Comparison of ENCODE assay signal across 8 mouse cellular contexts in the genomic region with DNA sequence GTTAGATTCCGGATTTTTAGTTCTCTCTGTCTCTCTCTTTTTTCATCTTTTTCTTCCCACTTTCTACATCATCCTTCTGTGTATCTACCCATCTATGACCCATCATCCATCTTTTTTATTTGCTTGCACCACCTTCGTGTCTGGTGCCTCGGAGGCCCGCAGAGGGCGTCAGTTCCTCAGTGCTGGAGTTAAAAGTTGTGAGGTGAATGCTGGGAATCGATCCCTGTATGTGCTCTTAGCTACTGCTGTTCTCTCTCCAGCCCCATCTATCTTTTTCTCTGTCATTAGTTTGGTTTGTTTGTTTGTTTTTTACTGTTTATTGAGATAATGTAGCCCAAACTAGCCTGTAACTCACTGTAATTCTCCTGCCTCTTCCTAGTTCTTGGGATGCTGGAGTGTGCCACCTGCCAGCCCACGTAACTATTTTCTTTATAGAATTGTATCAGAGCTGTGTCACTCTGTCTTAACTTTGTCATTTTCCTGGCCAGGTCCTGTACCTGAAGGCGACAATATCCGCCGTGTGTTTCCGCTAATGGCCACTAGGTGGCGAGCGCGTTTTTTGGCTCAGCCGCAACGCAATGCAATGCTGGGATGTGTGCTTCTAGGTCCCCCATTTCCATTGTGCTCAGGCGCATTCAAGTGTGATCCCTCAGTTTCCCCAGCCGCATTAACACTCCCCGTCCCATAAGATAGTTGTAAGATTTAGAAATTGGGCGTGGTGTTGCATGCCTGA. TPM values are rescaled to one million over a fixed set of nuclear protein-coding genes. Genes with fewer than 3 reads are reported as not detected.
A peak's percentile ranks its signal among the peaks of the same experiment; 100 is the strongest.
DNase-seq lines count a peak whose midpoint lies in the region; ATAC-seq lines count a peak whose summit lies in the region.

No protein-coding gene starts in this region.

- ATAC-seq in cerebellum, adult (ENCODE audit: insufficient number of reproducible peaks, low FRiP score, low TSS enrichment) = peak; percentile 37
- ATAC-seq in forebrain, embryonic 15.5 days (replicated peaks) = peak; percentile 59
- ATAC-seq in neural tube, embryonic 14.5 days (ENCODE audit: low read depth) = peak; percentile 72

- H3K27ac ChIP-seq in forebrain, embryonic 15.5 days (replicated peaks) = peak overlapping the region; percentile 62
- peak overlapping the region; percentile 50; the same call in 1 of the 2 replicates for H3K27ac ChIP-seq in neural tube, embryonic 14.5 days (ENCODE audit: low read depth, low read length)

- peak overlapping the region; percentile 47 for H3K9ac ChIP-seq in forebrain, embryonic 15.5 days (replicated peaks)
- peak overlapping the region; percentile 55 for H3K9ac ChIP-seq in neural tube, embryonic 14.5 days (replicated peaks; ENCODE audit: low read depth, low read length)

- H3K9me3 ChIP-seq in forebrain, embryonic 15.5 days = no peaks in the 10 kb centered on the region
- no peaks in the 10 kb centered on the region for H3K9me3 ChIP-seq in neural tube, embryonic 14.5 days (ENCODE audit: control insufficient read depth, low read length)

- peaks cover 17% of the 10 kb centered on the region for H3K4me1 ChIP-seq in forebrain, embryonic 15.5 days
- peaks cover 11% of the 10 kb centered on the region for H3K4me1 ChIP-seq in neural tube, embryonic 14.5 days (ENCODE audit: control insufficient read depth, insufficient read depth, low read length)

- under 1% methylated on average over 20 of the region's 20 CpGs for WGBS in forebrain, embryonic 15.5 days
- under 1% methylated on average over 20 of the region's 20 CpGs for whole genome bisulfite sequencing in neural tube, embryonic 14.5 days

- DNase-seq in ES-CJ7 (ENCODE audit: low read depth, low spot score) = peak; percentile 87
- peak; percentile 87 to 91 for DNase-seq in heart, postnatal 36 days
- peak; percentile 80 to 93 for DNase-seq in layer of hippocampus, adult 18-20 months (ENCODE audit: low spot score in 2 of 2)
- peak; percentile 83 to 89 for DNase-seq in lung, adult 18-20 months
- DNase-seq in thymus, adult 18-20 months = peak; percentile 66 to 75

- H3K36me3 ChIP-seq in forebrain, embryonic 15.5 days = peaks cover 30% of the 10 kb centered on the region
- H3K36me3 ChIP-seq in neural tube, embryonic 14.5 days (ENCODE audit: control insufficient read depth, insufficient read depth, low read length) = peaks cover 18% of the 10 kb centered on the region

- intact Hi-C loops in heart, postnatal 36 days (cut with DNase I) = loop anchor here (1.0 to 5.0 kb wide), 5 partner anchors 23 to 429 kb away; a partner anchor contains a TSS

- H3K4me2 ChIP-seq in forebrain, embryonic 15.5 days (replicated peaks) = peak overlapping the region; percentile 72
- peak overlapping the region; percentile 86 for H3K4me2 ChIP-seq in neural tube, embryonic 14.5 days (ENCODE audit: low read depth, low read length)

- H3K4me3 ChIP-seq in forebrain, embryonic 15.5 days = peak overlapping the region; percentile 64
- peak overlapping the region; percentile 51 for H3K4me3 ChIP-seq in neural tube, embryonic 14.5 days (ENCODE audit: low read depth, low read length)

- H3K27me3 ChIP-seq in forebrain, embryonic 15.5 days = peaks cover 19% of the 10 kb centered on the region
- peaks cover 6% of the 10 kb centered on the region for H3K27me3 ChIP-seq in neural tube, embryonic 14.5 days (ENCODE audit: control insufficient read depth, insufficient read depth, low read length)

RNA-seq across cellular contexts. Expression of a gene that starts 0.6 kb away (rescaled TPM):
- polyA plus RNA-seq in forebrain, embryonic 15.5 days (2015; fragmentation: Nextera tagmentation; extraction: Ambion mirVana) = 2,771 and 2,787 TPM in 2 replicates
- total RNA-seq in heart, postnatal 36 days (2021) = 100 to 1,000 TPM; 895 to 990 TPM
- total RNA-seq in layer of hippocampus, adult 18-20 months (2021) = 100 to 1,000 TPM; 713 to 785 TPM
- 2,427 and 2,505 TPM in 2 replicates for polyA plus RNA-seq in neural tube, embryonic 14.5 days (2014; fragmentation: Nextera tagmentation; extraction: Ambion mirVana)

RNA-seq across cellular contexts. Expression of a gene that starts 5.3 kb away (rescaled TPM):
- polyA plus RNA-seq in forebrain, embryonic 15.5 days (2015; fragmentation: Nextera tagmentation; extraction: Ambion mirVana) = 1.4 and 1.6 TPM in 2 replicates
- total RNA-seq in heart, postnatal 36 days (2021) = not detected
- total RNA-seq in layer of hippocampus, adult 18-20 months (2021) = 10 to 100 TPM; 11.1 to 12.9 TPM
- polyA plus RNA-seq in neural tube, embryonic 14.5 days (2014; fragmentation: Nextera tagmentation; extraction: Ambion mirVana) = 1.7 and 2.6 TPM in 2 replicates

RNA-seq across cellular contexts. Expression of a gene that starts 7.9 kb away (rescaled TPM):
- 60.1 and 62.0 TPM in 2 replicates for polyA plus RNA-seq in forebrain, embryonic 15.5 days (2015; fragmentation: Nextera tagmentation; extraction: Ambion mirVana)
- 10 to 100 TPM; 18.1 to 20.3 TPM for total RNA-seq in heart, postnatal 36 days (2021)
- 100 to 1,000 TPM in 1 of 2 experiments, 10 to 100 TPM in 1; 96.3 to 100 TPM for total RNA-seq in layer of hippocampus, adult 18-20 months (2021)
- polyA plus RNA-seq in neural tube, embryonic 14.5 days (2014; fragmentation: Nextera tagmentation; extraction: Ambion mirVana) = 50.1 and 54.8 TPM in 2 replicates

RNA-seq across cellular contexts. Expression of a gene that starts 24.1 kb away (rescaled TPM):
- 160 and 166 TPM in 2 replicates for polyA plus RNA-seq in forebrain, embryonic 15.5 days (2015; fragmentation: Nextera tagmentation; extraction: Ambion mirVana)
- total RNA-seq in heart, postnatal 36 days (2021) = 10 to 100 TPM; 45.2 to 49.4 TPM
- 10 to 100 TPM; 93.2 to 98.5 TPM for total RNA-seq in layer of hippocampus, adult 18-20 months (2021)
- polyA plus RNA-seq in neural tube, embryonic 14.5 days (2014; fragmentation: Nextera tagmentation; extraction: Ambion mirVana) = 155 and 159 TPM in 2 replicates

RNA-seq across cellular contexts. Expression of a gene that starts 34.8 kb away (rescaled TPM):
- 12.4 and 14.3 TPM in 2 replicates for polyA plus RNA-seq in forebrain, embryonic 15.5 days (2015; fragmentation: Nextera tagmentation; extraction: Ambion mirVana)
- 10 to 100 TPM; 10.4 to 13.6 TPM for total RNA-seq in heart, postnatal 36 days (2021)
- 10 to 100 TPM; 19.0 to 20.8 TPM for total RNA-seq in layer of hippocampus, adult 18-20 months (2021)
- polyA plus RNA-seq in neural tube, embryonic 14.5 days (2014; fragmentation: Nextera tagmentation; extraction: Ambion mirVana) = 12.6 and 13.0 TPM in 2 replicates

Comparison
In these comparisons a context has a peak if more than half of its experiments do, and no peak if none do; other contexts are left out.
1. Peak in every context shown above with its lines: DNase-seq, ATAC-seq, H3K4me3 ChIP-seq and H3K27ac ChIP-seq.
2. RNA of a gene that starts 5.3 kb away (total RNA-seq): 11.1 to 12.9 TPM in layer of hippocampus, adult 18-20 months; not detected in heart, postnatal 36 days; every median in the first group is over 10 times any median in the second.
3. RNA of a gene that starts 7.9 kb away (total RNA-seq): 96.3 to 100 TPM in layer of hippocampus, adult 18-20 months; 18.1 to 20.3 TPM in heart, postnatal 36 days; every median in the first group is over 4 times any median in the second.